Mouse (Mus musculus) hindbrain, embryonic 14.5 days (tissue): ENCODE results near the gene Ccr3. TPM values are rescaled to one million over a fixed set of nuclear protein-coding genes. Genes with fewer than 3 reads are reported as not detected.
"Not testable (repeated sequence)": the region's sequence is repeated elsewhere in the genome, so short reads cannot be mapped to it uniquely, and the experiment has no call there.

ENCODE experiments used
- ATAC-seq: fragments of 200-750 bp; cut with Nextera tagmentation; 2 replicates; pipeline ENCODE4 v1.8.0; 2017; ENCODE audit warnings: moderate number of reproducible peaks, mild to moderate bottlenecking, moderate TSS enrichment, moderate library complexity; ENCODE audit not compliant: low FRiP score
- DNase-seq: peaks from one replicate; pipeline ENCODE4 v3.0.0-alpha.2; 2015; ENCODE audit warnings: low spot score
- H3K27ac ChIP-seq: fragments of 300-500 bp; sonication (generic); 2 replicates; pipeline ENCODE4 v1.5.1; 2014; ENCODE audit warnings: mild to moderate bottlenecking, moderate library complexity
- H3K27me3 ChIP-seq: fragments of 300-500 bp; sonication (generic); 2 replicates; pipeline ENCODE4 v1.6.1; 2014; ENCODE audit warnings: mild to moderate bottlenecking, low read length, mixed read lengths; ENCODE audit not compliant: control insufficient read depth, insufficient read depth
- H3K36me3 ChIP-seq: fragments of 300-500 bp; sonication (generic); replicated peaks from 2 replicates; pipeline ENCODE4 v1.6.1; 2014; ENCODE audit not compliant: control insufficient read depth, insufficient read depth
- H3K4me1 ChIP-seq: fragments of 300-500 bp; sonication (generic); replicated peaks from 2 replicates; pipeline ENCODE4 v1.6.1; 2014; ENCODE audit warnings: antibody characterized with exemption, low read length, mixed read lengths; ENCODE audit not compliant: control insufficient read depth, insufficient read depth
- H3K4me2 ChIP-seq: fragments of 300-500 bp; sonication (generic); replicated peaks from 2 replicates; pipeline ENCODE4 v1.6.1; 2014; ENCODE audit warnings: mild to moderate bottlenecking, moderate library complexity
- H3K4me3 ChIP-seq: fragments of 300-500 bp; sonication (generic); replicated peaks from 2 replicates; pipeline ENCODE4 v1.5.1; 2014; ENCODE audit warnings: mild to moderate bottlenecking, low read length
- H3K9ac ChIP-seq: fragments of 300-500 bp; sonication (generic); 2 replicates; pipeline ENCODE4 v1.6.1; 2014
- H3K9me3 ChIP-seq: fragments of 300-500 bp; sonication (generic); 2 replicates; pipeline ENCODE4 v1.6.1; 2016; ENCODE audit warnings: low read length; ENCODE audit not compliant: control insufficient read depth
- WGBS: fragments of 180-500 bp; shearing (Covaris S2); extraction: QIAGEN DNeasy Blood & Tissue Kit; methylation state at CpG from one replicate; pipeline ENCODE4 v1.1.7; 2014; 5-methylcytosine and 5-hydroxymethylcytosine counted together
- polyA plus RNA-seq: library from polyadenylated mRNA; unstranded; fragments of >200 nt; fragmentation: Nextera tagmentation; extraction: Ambion mirVana; gene quantifications from 2 replicates; pipeline ENCODE4 v1.2.1, GENCODE M21; 2014

The Ccr3 gene
- polyA plus RNA-seq, 1 experiment from 2014 or later, result not detected

- Histone ChIP-seq H3K4me1 (no peaks in the 10 kb centered on the region), H3K27ac (no peak overlapping the region), H3K27me3 (no peaks in the 10 kb centered on the region), H3K4me3 (no peak overlapping the region), H3K4me2 (no peak overlapping the region), H3K9ac (no peak overlapping the region), H3K36me3 (no peaks in the 10 kb centered on the region), H3K9me3 (no peaks in the 10 kb centered on the region)
- 63% methylated on average over 2 of the region's 2 CpGs for WGBS
- DNase-seq, result no peak
- ATAC-seq, result no peak
Measured at GRCm38 (mm10) chr9:124068098-124069058, 46.6 kb downstream of the Ccr3 start.

DNA sequence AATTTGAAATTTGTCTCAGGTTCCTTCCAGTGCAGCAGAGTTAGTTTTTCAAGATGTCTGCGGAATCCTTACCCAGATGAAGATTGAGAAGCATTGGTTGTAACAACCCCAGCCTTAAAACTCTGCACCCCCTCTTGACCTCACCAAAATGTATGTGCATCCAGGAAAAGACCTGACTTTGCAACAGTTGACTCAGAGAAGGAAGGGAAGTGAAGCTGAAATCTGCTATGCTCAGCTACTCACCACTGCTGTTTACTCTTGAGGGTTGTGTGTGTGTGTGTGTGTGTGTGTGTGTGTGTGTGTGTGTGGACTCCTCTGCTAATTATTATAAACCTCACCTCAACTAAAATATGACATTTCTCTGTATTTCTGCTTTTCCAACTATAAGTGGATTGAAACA lies 49.7 kb downstream of the Ccr3 start:
- Histone ChIP-seq H3K4me1 (no peaks in the 10 kb centered on the region), H3K27me3 (no peaks in the 10 kb centered on the region), H3K9ac (no peak overlapping the region), H3K9me3 (no peaks in the 10 kb centered on the region), H3K4me3 (no peak overlapping the region), H3K36me3 (no peaks in the 10 kb centered on the region), H3K27ac (no peak overlapping the region), H3K4me2 (no peak overlapping the region)
- no peak for ATAC-seq
- no peak for DNase-seq
- WGBS, result 86% methylated on average over 1 of the region's 1 CpGs

GRCm38 (mm10) chr9:124079803-124080202 lies 58.0 kb downstream of the Ccr3 start:
- H3K4me2 ChIP-seq, result no peak overlapping the region
- no peaks in the 10 kb centered on the region for H3K4me1 ChIP-seq
- no peak overlapping the region for H3K27ac ChIP-seq
- DNase-seq (no peak), ATAC-seq (no peak)
- H3K9ac ChIP-seq, result no peak overlapping the region
- H3K27me3 ChIP-seq, result no peaks in the 10 kb centered on the region
- no peaks in the 10 kb centered on the region for H3K36me3 ChIP-seq
- H3K4me3 ChIP-seq, result no peak overlapping the region
- 64% methylated on average over 4 of the region's 4 CpGs for WGBS
- no peaks in the 10 kb centered on the region for H3K9me3 ChIP-seq

- not testable (repeated sequence) for H3K4me3 ChIP-seq, H3K4me1 ChIP-seq, H3K27ac ChIP-seq, H3K9me3 ChIP-seq, ATAC-seq, H3K9ac ChIP-seq, H3K36me3 ChIP-seq, H3K27me3 ChIP-seq, DNase-seq, H3K4me2 ChIP-seq
- WGBS, result 94% methylated on average over 12 of the region's 13 CpGs
Measured at GRCm38 (mm10) chr9:124080471-124080870, 58.7 kb downstream of the Ccr3 start.

Other genes with a start within 250 kb of the Ccr3 start
- gene Cxcr6, start 215.5 kb upstream of the Ccr3 start, polyA plus RNA-seq, result 0.14 and 0.23 TPM in 2 replicates
- 8.4 and 12.7 TPM in 2 replicates for gene Fyco1, start 170.1 kb upstream of the Ccr3 start, polyA plus RNA-seq
- 0.05 and 0.09 TPM in 2 replicates for gene Xcr1, start 159.9 kb upstream of the Ccr3 start, polyA plus RNA-seq
- 0.53 and 1.5 TPM in 2 replicates for gene Ccr1, start 53.3 kb upstream of the Ccr3 start, polyA plus RNA-seq
- gene Ccr1l1, start 43.6 kb upstream of the Ccr3 start, polyA plus RNA-seq, result not detected in 2 replicates
- gene Ccr2, start 80.0 kb downstream of the Ccr3 start, polyA plus RNA-seq, result 0.31 and 0.33 TPM in 2 replicates
- 0.93 and 1.5 TPM in 2 replicates for gene Ccr5, start 99.6 kb downstream of the Ccr3 start, polyA plus RNA-seq